21 mouse cellular contexts compared by ENCODE assay signal in genomic region chr7:94624546-94624945, GRCm38 (mm10).
DNase-seq lines count a peak whose midpoint lies in the region; ATAC-seq lines count a peak whose summit lies in the region.
"Had no signal": no experiment of that assay in that cellular context is flagged by ENCODE, and none has a peak within 500 bp of the region (broad histone marks: within the 10 kb centered on the region; RNA-seq: fewer than 3 reads in every experiment).

No protein-coding gene starts in this region.

- H3K9ac ChIP-seq in forebrain, embryonic 16.5 days (replicated peaks; ENCODE audit: low read depth, low read length): no peak overlapping the region
- no peak overlapping the region for H3K9ac ChIP-seq in forebrain, embryonic 11.5 days (ENCODE audit: low read length)
- H3K9ac ChIP-seq in midbrain, embryonic 11.5 days (ENCODE audit: low read length): no peak overlapping the region
- H3K9ac ChIP-seq: embryonic facial prominence, embryonic 12.5 days; forebrain, embryonic 13.5 days; forebrain, embryonic 15.5 days had no signal

- H3K36me3 ChIP-seq in forebrain, embryonic 16.5 days (ENCODE audit: control insufficient read depth, insufficient read depth): no peaks in the 10 kb centered on the region
- no peaks in the 10 kb centered on the region for H3K36me3 ChIP-seq in forebrain, embryonic 11.5 days (ENCODE audit: control insufficient read depth, insufficient read depth, low read length)
- H3K36me3 ChIP-seq in midbrain, embryonic 11.5 days (ENCODE audit: control insufficient read depth, insufficient read depth, low read length): no peaks in the 10 kb centered on the region
- H3K36me3 ChIP-seq: embryonic facial prominence, embryonic 10.5 days; embryonic facial prominence, embryonic 12.5 days; forebrain, embryonic 15.5 days; G1E had no signal

- no peaks in the 10 kb centered on the region for H3K27me3 ChIP-seq in forebrain, embryonic 16.5 days (replicated peaks; ENCODE audit: control insufficient read depth, insufficient read depth, low read length)
- H3K27me3 ChIP-seq in forebrain, embryonic 11.5 days (ENCODE audit: control insufficient read depth, insufficient read depth, low read length): no peaks in the 10 kb centered on the region
- H3K27me3 ChIP-seq in midbrain, embryonic 11.5 days (ENCODE audit: control insufficient read depth, insufficient read depth, low read length): no peaks in the 10 kb centered on the region
- H3K27me3 ChIP-seq: CH12.LX; embryonic facial prominence, embryonic 12.5 days; forebrain, embryonic 13.5 days; forebrain, embryonic 15.5 days had no signal

- peak; percentile 40; the same call in 1 of the 2 replicates for ATAC-seq in forebrain, embryonic 16.5 days
- no peak for ATAC-seq in forebrain, embryonic 11.5 days (replicated peaks; ENCODE audit: low FRiP score)
- no peak for ATAC-seq in midbrain, embryonic 11.5 days (ENCODE audit: low FRiP score)
- ATAC-seq: CD4-positive, CD25-positive, alpha-beta regulatory T cell, adult 4 months; forebrain, embryonic 13.5 days; forebrain, embryonic 15.5 days had no signal

- H3K27ac ChIP-seq in forebrain, embryonic 16.5 days (ENCODE audit: low read length): no peak overlapping the region
- H3K27ac ChIP-seq in forebrain, embryonic 11.5 days (ENCODE audit: low read depth, low read length): no peak overlapping the region
- no peak overlapping the region for H3K27ac ChIP-seq in midbrain, embryonic 11.5 days (ENCODE audit: low read depth, low read length)
- H3K27ac ChIP-seq: embryonic facial prominence, embryonic 10.5 days; embryonic facial prominence, embryonic 12.5 days; forebrain, embryonic 13.5 days; forebrain, embryonic 15.5 days had no signal

- DNase-seq in forebrain, embryonic 11.5 days (ENCODE audit: low spot score): no peak
- DNase-seq in Muller cell, postnatal 12 days (ENCODE audit: inconsistent ontology term): peak; percentile 76
- DNase-seq in retina, postnatal 1 day: peak; percentile 74
- DNase-seq in midbrain, embryonic 11.5 days (ENCODE audit: low spot score, missing footprints): no peak
- DNase-seq: adrenal gland, adult 2 months; adrenal gland, postnatal 14 days; adrenal gland, postnatal 36 days; B cell, adult 2 months; cerebellum, adult 11-12 months; cerebellum, adult 2 months; cerebellum, adult 9-10 months; cerebellum, postnatal 10 days; cerebellum, postnatal 25 days had no signal

- H3K4me3 ChIP-seq in forebrain, embryonic 16.5 days (replicated peaks; ENCODE audit: low read length): no peak overlapping the region
- no peak overlapping the region for H3K4me3 ChIP-seq in forebrain, embryonic 11.5 days (ENCODE audit: low read depth, low read length)
- no peak overlapping the region for H3K4me3 ChIP-seq in midbrain, embryonic 11.5 days (ENCODE audit: low read depth, low read length)
- H3K4me3 ChIP-seq: embryonic facial prominence, embryonic 10.5 days; embryonic facial prominence, embryonic 12.5 days; forebrain, embryonic 13.5 days; forebrain, embryonic 15.5 days had no signal

- H3K4me2 ChIP-seq in forebrain, embryonic 16.5 days (ENCODE audit: low read length): no peak overlapping the region
- no peak overlapping the region for H3K4me2 ChIP-seq in forebrain, embryonic 11.5 days (ENCODE audit: low read depth, low read length, severe bottlenecking)
- H3K4me2 ChIP-seq in midbrain, embryonic 11.5 days: no peak overlapping the region
- H3K4me2 ChIP-seq: embryonic facial prominence, embryonic 12.5 days; forebrain, embryonic 13.5 days; forebrain, embryonic 15.5 days had no signal

- WGBS in forebrain, embryonic 16.5 days: 59% methylated on average over 1 of the region's 1 CpGs
- WGBS in forebrain, embryonic 11.5 days: 75% methylated on average over 1 of the region's 1 CpGs
- WGBS in midbrain, embryonic 11.5 days: 88% methylated on average over 1 of the region's 1 CpGs

- H3K4me1 ChIP-seq in forebrain, embryonic 16.5 days (replicated peaks; ENCODE audit: control insufficient read depth, insufficient read depth, low read length): no peaks in the 10 kb centered on the region
- no peaks in the 10 kb centered on the region for H3K4me1 ChIP-seq in forebrain, embryonic 11.5 days (replicated peaks; ENCODE audit: control insufficient read depth, insufficient read depth, low read length)
- no peaks in the 10 kb centered on the region for H3K4me1 ChIP-seq in midbrain, embryonic 11.5 days (ENCODE audit: control insufficient read depth, insufficient read depth, low read length)
- H3K4me1 ChIP-seq: embryonic facial prominence, embryonic 10.5 days; embryonic facial prominence, embryonic 12.5 days; forebrain, embryonic 13.5 days; forebrain, embryonic 15.5 days had no signal

- H3K9me3 ChIP-seq in forebrain, embryonic 16.5 days (ENCODE audit: control insufficient read depth, low read length): no peaks in the 10 kb centered on the region
- H3K9me3 ChIP-seq in forebrain, embryonic 11.5 days (ENCODE audit: control insufficient read depth, low read length): no peaks in the 10 kb centered on the region
- no peaks in the 10 kb centered on the region for H3K9me3 ChIP-seq in midbrain, embryonic 11.5 days (ENCODE audit: control insufficient read depth, low read length)
- H3K9me3 ChIP-seq: embryonic facial prominence, embryonic 10.5 days; embryonic facial prominence, embryonic 12.5 days; forebrain, embryonic 13.5 days; forebrain, embryonic 15.5 days had no signal

Comparison
In these comparisons a context has a peak if more than half of its experiments do, and no peak if none do; other contexts are left out.
1. DNase-seq: peak in Muller cell, postnatal 12 days (single experiment) and retina, postnatal 1 day (single experiment); none in forebrain, embryonic 11.5 days (single experiment) and midbrain, embryonic 11.5 days (single experiment).